Mouse (Mus musculus) megakaryocyte, embryonic 14.5 days (primary cell): ENCODE results near the gene Ell2. TPM values are rescaled to one million over a fixed set of nuclear protein-coding genes. Genes with fewer than 3 reads are reported as not detected.

ENCODE experiments used
- H3K27me3 ChIP-seq: replicated peaks from 2 replicates; pipeline ENCODE3; 2012; ENCODE audit warnings: inconsistent platforms
- H3K36me3 ChIP-seq: replicated peaks from 2 replicates; pipeline ENCODE3; 2012; ENCODE audit warnings: low read length, inconsistent platforms, mixed read lengths
- H3K4me1 ChIP-seq: 2 replicates; pipeline ENCODE4 v1.6.1; 2012; ENCODE audit warnings: inconsistent platforms
- H3K4me3 ChIP-seq: replicated peaks from 2 replicates; pipeline ENCODE3; 2012; ENCODE audit warnings: moderate library complexity, mild to moderate bottlenecking, inconsistent platforms
- H3K9me3 ChIP-seq: 2 replicates; pipeline ENCODE4 v1.6.1; 2012; ENCODE audit warnings: inconsistent platforms
- FLI1 ChIP-seq: IDR thresholded peaks from 2 replicates; pipeline ENCODE4 v1.6.1; 2012; ENCODE audit warnings: low read length, inconsistent platforms, mixed read lengths
- GATA1 ChIP-seq: IDR thresholded peaks from 3 replicates; pipeline ENCODE4 v1.6.1; 2012; ENCODE audit warnings: mixed read lengths, low read length, inconsistent platforms, borderline replicate concordance
- polyA plus RNA-seq: library from polyadenylated mRNA; stranded (reverse); fragments of >175 nt; gene quantifications from 2 replicates; pipeline ENCODE4 v1.2.3, GENCODE M21; 2012; ENCODE audit warnings: low replicate concordance; ENCODE audit not compliant: insufficient read depth

Gene Ell2
- polyA plus RNA-seq, 1 experiment: 14.0 TPM

DNA sequence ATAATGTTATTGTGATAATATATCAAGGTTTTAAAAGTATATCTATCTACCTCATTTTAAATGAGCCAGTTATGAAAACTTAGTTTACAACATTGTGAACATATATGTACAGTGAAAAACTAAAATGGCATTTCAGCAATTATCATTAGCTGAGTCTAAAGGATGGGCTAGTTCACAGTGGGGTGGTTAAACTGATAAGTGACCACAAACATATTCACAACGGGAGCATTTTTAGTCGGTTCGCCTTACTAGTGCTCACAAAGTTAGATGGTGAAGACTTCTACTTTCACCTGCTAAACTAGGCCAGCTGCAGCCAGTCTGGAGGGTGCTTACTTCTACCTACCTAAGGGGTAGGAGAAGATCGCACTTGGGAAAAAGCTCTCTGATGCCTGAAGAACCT lies 56.2 kb downstream of the Ell2 start:
- Histone ChIP-seq H3K36me3 (peaks cover 84% of the 10 kb centered on the region), H3K4me3 (no peak overlapping the region), H3K27me3 (no peaks in the 10 kb centered on the region), H3K4me1 (peaks cover 27% of the 10 kb centered on the region), H3K9me3 (no peaks in the 10 kb centered on the region)
- TF ChIP-seq FLI1: no peak
- TF ChIP-seq GATA1: no peak

DNA sequence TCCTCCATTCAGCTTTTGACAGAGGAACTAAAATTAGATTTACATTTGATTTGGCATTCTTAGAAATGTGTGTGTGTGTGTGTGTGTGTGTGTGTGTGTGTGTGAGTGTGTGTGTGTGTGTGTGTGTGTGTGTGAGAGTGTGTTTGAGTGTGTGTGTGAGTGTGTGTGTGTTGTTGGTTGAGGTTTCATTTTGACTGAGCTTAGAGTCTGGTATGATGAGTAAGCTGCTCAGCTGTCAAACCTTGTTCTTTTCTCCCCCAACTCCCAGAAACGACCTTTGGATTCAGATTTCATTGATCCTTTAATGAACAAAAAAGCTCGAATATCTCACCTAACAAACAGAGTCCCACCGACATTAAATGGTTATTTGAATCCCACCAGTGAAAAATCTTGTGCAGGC lies 56.7 kb downstream of the Ell2 start:
- Histone ChIP-seq H3K36me3 (peaks cover 83% of the 10 kb centered on the region), H3K9me3 (no peaks in the 10 kb centered on the region), H3K27me3 (no peaks in the 10 kb centered on the region), H3K4me1 (peaks cover 30% of the 10 kb centered on the region), H3K4me3 (no peak overlapping the region)
- TF ChIP-seq FLI1: no peak

DNA sequence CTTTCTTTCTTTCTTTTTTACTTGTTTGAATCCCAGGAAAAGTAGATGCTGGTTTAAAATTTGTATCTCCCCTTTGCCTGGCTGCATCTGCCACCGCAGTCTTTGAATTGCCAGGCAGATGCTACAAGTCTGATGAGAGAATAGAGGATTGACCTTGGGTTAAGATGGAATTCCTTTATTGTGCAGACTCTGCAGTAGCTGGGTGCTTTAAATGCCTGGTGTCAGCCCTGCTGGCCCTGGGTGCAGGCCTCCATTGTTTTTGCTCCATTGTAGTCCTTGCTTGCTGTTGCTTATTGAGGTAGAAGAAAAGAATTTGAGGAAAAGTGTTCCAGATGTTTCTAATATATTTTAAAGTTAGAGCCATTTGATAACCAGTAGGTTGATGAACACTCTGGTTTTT lies 59.2 kb downstream of the Ell2 start:
- TF ChIP-seq GATA1: no peak
- Histone ChIP-seq H3K27me3 (no peaks in the 10 kb centered on the region), H3K9me3 (no peaks in the 10 kb centered on the region), H3K4me3 (no peak overlapping the region), H3K36me3 (peaks cover 92% of the 10 kb centered on the region), H3K4me1 (peaks cover 28% of the 10 kb centered on the region)

DNA sequence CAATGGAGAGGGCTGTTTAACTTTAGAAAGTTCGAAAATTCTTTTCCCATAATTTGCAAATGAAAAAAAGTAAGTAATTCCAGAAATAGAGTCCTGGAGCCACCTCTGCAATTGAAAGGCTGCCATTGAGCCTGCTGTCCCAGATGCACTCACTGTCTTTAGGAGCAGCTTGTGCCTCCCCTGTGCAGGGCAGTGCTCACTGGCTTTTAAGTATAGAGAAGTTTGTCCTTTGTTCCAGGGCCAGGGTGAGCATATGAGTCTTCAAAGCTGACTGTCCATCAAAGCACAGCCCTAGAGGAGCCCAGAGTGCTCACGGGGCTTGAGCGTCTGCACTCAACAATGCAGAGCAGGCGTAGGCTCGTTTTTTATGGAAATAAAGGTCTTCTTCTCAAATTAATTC lies 59.7 kb downstream of the Ell2 start:
- no peaks in the 10 kb centered on the region for H3K27me3 ChIP-seq
- TF ChIP-seq GATA1 (no peak), FLI1 (no peak)
- H3K4me3 ChIP-seq: no peak overlapping the region
- peaks cover 24% of the 10 kb centered on the region for H3K4me1 ChIP-seq
- peaks cover 92% of the 10 kb centered on the region for H3K36me3 ChIP-seq
- H3K9me3 ChIP-seq: no peaks in the 10 kb centered on the region

DNA sequence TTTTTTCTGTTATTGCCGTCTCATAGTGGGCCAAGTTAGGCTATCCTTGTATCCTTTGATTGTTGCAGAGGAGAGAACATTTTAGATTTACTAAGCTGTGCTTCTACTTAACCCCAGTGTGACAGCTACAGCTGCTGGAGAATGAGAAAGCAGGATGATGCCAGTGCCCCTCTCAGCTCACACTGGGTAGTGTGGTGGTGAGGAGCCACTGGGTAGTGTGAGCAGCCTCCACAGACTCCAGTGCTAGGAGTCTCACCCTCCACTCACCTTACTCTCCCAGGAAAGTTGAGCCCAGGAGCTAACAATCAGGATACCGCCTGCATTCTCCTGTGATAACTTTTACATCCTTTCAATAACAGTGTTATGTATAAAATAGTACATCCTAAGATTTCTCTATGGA lies 60.4 kb downstream of the Ell2 start:
- peaks cover 26% of the 10 kb centered on the region for H3K4me1 ChIP-seq
- H3K27me3 ChIP-seq: no peaks in the 10 kb centered on the region
- TF ChIP-seq FLI1: no peak
- no peak for TF ChIP-seq GATA1
- H3K4me3 ChIP-seq: no peak overlapping the region
- H3K36me3 ChIP-seq: peaks cover 93% of the 10 kb centered on the region
- no peaks in the 10 kb centered on the region for H3K9me3 ChIP-seq

DNA sequence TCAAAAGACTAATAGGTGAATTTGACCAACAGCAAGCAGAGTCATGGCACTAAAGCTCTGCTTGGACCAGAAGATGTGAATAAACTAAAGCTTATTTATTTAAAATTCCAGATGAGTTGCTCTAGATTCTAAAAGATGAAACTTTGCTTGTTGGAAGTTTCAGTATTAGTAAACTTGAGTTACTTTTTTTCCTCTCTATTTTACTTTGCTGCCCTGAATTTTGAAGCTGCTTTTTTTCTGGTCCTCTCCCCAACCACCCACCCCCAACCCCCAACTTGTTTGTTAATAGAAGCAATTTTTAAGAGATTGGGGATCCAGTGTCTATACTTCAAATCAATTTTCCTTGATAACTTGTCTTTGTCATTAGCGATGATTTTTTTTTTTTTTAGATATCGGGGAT lies 64.2 kb downstream of the Ell2 start:
- Histone ChIP-seq H3K4me3 (no peak overlapping the region), H3K36me3 (peaks cover 90% of the 10 kb centered on the region), H3K27me3 (no peaks in the 10 kb centered on the region), H3K4me1 (peaks cover 32% of the 10 kb centered on the region), H3K9me3 (no peaks in the 10 kb centered on the region)
- TF ChIP-seq GATA1 (no peak), FLI1 (no peak)

DNA sequence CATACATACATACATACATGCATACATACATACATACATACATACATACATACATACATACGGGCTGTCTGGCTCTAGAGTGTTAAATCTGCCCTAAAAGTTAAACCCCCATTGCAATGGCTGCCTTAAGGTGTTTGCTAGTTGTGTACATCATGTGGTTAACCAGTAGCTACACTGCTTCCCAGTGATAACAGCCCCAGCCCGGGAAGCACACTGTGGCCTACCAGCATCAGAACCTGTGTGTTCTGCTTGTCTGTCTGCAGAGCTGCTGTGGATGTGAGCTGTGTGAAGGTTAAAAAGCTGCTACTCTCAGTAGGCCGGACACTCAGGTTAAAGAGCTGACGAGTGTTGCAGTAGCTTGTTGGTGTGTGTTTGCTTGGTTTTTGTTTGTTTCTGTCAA lies 64.8 kb downstream of the Ell2 start:
- Histone ChIP-seq H3K27me3 (no peaks in the 10 kb centered on the region), H3K4me1 (peaks cover 37% of the 10 kb centered on the region), H3K9me3 (no peaks in the 10 kb centered on the region), H3K36me3 (peaks cover 90% of the 10 kb centered on the region), H3K4me3 (peak overlapping the region; percentile 54)
- TF ChIP-seq GATA1 (peak; percentile 57; the same call in 1 of the 3 replicates), FLI1 (no peak)

DNA sequence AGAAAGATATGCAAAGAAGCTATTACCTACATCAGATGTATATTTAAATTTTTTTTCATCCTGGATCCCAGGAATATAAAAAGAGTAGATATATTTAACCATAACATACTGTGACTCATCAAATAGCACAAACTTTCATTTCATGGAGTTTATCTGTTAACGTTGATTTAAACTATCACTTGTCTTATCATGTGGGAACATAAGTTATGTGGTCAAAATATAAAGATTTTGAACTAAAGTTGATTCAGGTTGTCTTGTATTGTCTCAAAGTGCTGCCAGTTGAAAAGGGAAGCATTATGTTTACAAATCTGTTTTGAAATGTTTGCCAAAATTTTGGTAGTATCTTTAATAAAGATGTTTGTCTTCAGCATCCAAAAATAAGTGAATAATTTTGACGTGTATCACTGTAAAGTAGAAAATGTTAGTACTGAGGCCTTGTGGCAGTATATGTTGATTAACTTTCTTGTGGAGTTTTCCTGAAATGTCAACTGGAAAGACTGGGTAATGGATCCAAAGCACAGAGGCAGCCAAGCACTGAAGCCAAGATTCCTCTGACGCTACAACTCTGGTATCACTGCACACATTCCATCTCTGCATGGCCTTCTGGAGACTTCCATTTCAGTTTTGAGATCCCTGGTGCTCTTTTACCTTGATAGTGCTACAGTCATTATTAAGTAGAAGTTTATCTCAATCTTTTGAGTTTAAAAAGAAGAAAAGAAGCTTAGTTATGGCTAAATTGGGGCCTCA lies 65.6 kb downstream of the Ell2 start:
- Histone ChIP-seq H3K9me3 (no peaks in the 10 kb centered on the region), H3K4me1 (peaks cover 41% of the 10 kb centered on the region), H3K27me3 (no peaks in the 10 kb centered on the region), H3K36me3 (peaks cover 90% of the 10 kb centered on the region), H3K4me3 (no peak overlapping the region)
- TF ChIP-seq GATA1: no peak
- no peak for TF ChIP-seq FLI1

DNA sequence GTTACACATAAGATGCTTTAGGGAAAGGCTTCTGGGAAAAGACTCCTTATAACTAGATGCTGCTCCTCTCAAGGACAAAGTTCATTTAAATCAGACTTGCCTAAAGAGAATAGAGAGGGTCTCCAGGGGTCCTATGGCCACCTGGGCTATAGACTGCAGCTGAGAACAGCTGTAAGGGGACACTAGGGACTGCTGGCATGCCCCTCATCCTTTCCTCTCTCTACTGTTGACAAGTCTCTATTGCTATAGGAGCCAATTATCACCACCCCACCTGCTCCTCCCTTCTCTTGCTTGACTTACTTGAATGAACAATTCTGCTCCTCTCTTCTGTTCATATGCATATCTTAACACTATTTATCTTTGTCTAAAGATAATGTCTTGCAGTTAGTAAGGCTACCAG lies 69.4 kb downstream of the Ell2 start:
- no peaks in the 10 kb centered on the region for H3K9me3 ChIP-seq
- peaks cover 54% of the 10 kb centered on the region for H3K4me1 ChIP-seq
- TF ChIP-seq FLI1: no peak
- no peak for TF ChIP-seq GATA1
- H3K36me3 ChIP-seq: peaks cover 74% of the 10 kb centered on the region
- H3K27me3 ChIP-seq: no peaks in the 10 kb centered on the region
- H3K4me3 ChIP-seq: no peak overlapping the region

DNA sequence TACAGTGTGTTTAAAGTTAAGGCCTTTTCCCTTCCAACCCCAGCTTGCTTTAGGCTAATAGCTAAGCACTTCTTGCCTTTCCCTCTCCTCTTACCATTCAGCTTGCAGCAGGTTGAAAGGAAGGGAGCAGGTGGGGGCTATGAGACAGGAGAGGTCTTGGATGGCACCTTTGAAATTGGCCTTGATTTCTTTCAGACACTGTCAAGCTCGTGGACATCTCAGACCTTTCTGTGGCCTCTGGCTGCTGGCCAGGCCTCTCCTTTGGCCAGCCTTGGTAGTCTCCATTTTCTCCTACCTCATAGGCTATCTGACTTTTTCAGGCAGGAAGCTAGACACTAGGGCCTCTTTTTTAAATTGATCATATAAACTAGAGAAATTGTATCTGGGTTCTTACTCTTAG lies 70.1 kb downstream of the Ell2 start:
- Histone ChIP-seq H3K27me3 (no peaks in the 10 kb centered on the region), H3K9me3 (no peaks in the 10 kb centered on the region), H3K4me1 (peaks cover 48% of the 10 kb centered on the region), H3K4me3 (no peak overlapping the region), H3K36me3 (peaks cover 66% of the 10 kb centered on the region)
- TF ChIP-seq FLI1: no peak
- no peak for TF ChIP-seq GATA1

DNA sequence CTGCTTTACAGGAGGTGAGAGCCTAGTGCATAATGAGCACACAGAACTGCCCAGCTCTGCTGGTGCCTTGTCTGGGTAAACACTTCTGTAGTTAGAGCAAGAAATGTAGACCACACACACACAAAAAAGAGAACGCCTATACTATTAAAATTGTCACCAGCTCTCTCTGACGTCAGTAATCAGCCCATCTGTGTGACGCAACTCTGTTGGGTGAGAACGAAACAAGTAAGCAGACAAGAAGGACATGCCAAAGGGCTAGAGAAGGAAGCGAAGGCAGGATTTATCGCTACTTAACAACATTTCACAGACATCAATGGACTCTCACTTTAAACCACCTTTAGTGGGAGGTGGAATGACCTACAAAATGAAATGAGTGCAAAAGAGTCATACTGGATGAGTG lies 71.6 kb downstream of the Ell2 start:
- TF ChIP-seq GATA1: no peak
- no peaks in the 10 kb centered on the region for H3K9me3 ChIP-seq
- no peak overlapping the region for H3K4me3 ChIP-seq
- peaks cover 53% of the 10 kb centered on the region for H3K36me3 ChIP-seq
- peaks cover 46% of the 10 kb centered on the region for H3K4me1 ChIP-seq
- no peaks in the 10 kb centered on the region for H3K27me3 ChIP-seq
